Mouse (Mus musculus) CH12.LX (cell line): ENCODE results near the gene Dync1i1.

Experiments
- CTCF ChIP-seq, 2 experiments: IDR thresholded peaks in 1 of 2; conservative IDR thresholded peaks in 1 of 2; 2 replicates each; pipeline ENCODE4 v1.5.1; 2011 to 2012; ENCODE audit warnings: low read depth in 2 of 2, low read length in 2 of 2, improper control_type of control experiment in 1 of 2, inconsistent platforms in 1 of 2, mild to moderate bottlenecking in 1 of 2, moderate library complexity in 1 of 2
- ELF1 ChIP-seq: IDR thresholded peaks from 2 replicates; pipeline ENCODE4 v1.6.1; 2014; ENCODE audit warnings: low read depth, mild to moderate bottlenecking, inconsistent platforms, low read length, improper control_type of control experiment
- EP300 ChIP-seq: IDR thresholded peaks from 2 replicates; pipeline ENCODE4 v1.6.1; 2011; ENCODE audit warnings: low read length, improper control_type of control experiment
- POLR2AphosphoS2 ChIP-seq: IDR thresholded peaks from 2 replicates; pipeline ENCODE4 v1.6.1; 2011; ENCODE audit warnings: low read depth, low read length, improper control_type of control experiment
- USF2 ChIP-seq: conservative IDR thresholded peaks from 2 replicates; pipeline ENCODE4 v1.6.1; 2011; ENCODE audit warnings: low read depth, low read length, improper control_type of control experiment

GRCm38 (mm10) chr6:5967545-5967944 is 242.1 kb downstream of the Dync1i1 start:
- TF ChIP-seq CTCF (conservative IDR thresholded peaks at IDR 0.05 in 1 of 2, IDR thresholded peaks at IDR 0.05 in 1 of 2; ENCODE audit: low read depth in 2 of 2, low read length in 2 of 2) (no peak), EP300 (no peak), ELF1 (no peak), USF2 (no peak), POLR2AphosphoS2 (no peak)
